Mouse (Mus musculus) limb, embryonic 12.5 days (tissue): ENCODE measurements around the gene Hpse2. TPM values are rescaled to one million over a fixed set of nuclear protein-coding genes. Genes with fewer than 3 reads are reported as not detected.
A peak's percentile ranks its signal among the peaks of the same experiment; 100 is the strongest.

ENCODE experiments used
- ATAC-seq: fragments of 200-750 bp; cut with Nextera tagmentation; 2 replicates; pipeline ENCODE4 v1.8.0; 2017; ENCODE audit warnings: low read depth, moderate TSS enrichment; ENCODE audit not compliant: insufficient number of reproducible peaks, insufficient read depth, low FRiP score, low TSS enrichment
- H3K27ac ChIP-seq: fragments of 300-500 bp; sonication (generic); 2 replicates; pipeline ENCODE4 v1.5.1; 2016; ENCODE audit warnings: mild to moderate bottlenecking, moderate library complexity
- H3K27me3 ChIP-seq: fragments of 300-500 bp; sonication (generic); 2 replicates; pipeline ENCODE4 v1.6.1; 2016; ENCODE audit warnings: mild to moderate bottlenecking, moderate library complexity
- H3K36me3 ChIP-seq: fragments of 300-500 bp; sonication (generic); 2 replicates; pipeline ENCODE4 v1.6.1; 2016; ENCODE audit warnings: mild to moderate bottlenecking, moderate library complexity
- H3K4me1 ChIP-seq: fragments of 300-500 bp; sonication (generic); replicated peaks from 2 replicates; pipeline ENCODE4 v1.6.1; 2016
- H3K4me2 ChIP-seq: fragments of 300-500 bp; sonication (generic); 2 replicates; pipeline ENCODE4 v1.6.1; 2016; ENCODE audit warnings: mild to moderate bottlenecking, moderate library complexity
- H3K4me3 ChIP-seq: fragments of 300-500 bp; sonication (generic); replicated peaks from 2 replicates; pipeline ENCODE4 v1.5.1; 2016; ENCODE audit warnings: mild to moderate bottlenecking
- H3K9ac ChIP-seq: fragments of 300-500 bp; sonication (generic); replicated peaks from 2 replicates; pipeline ENCODE4 v1.6.1; 2016; ENCODE audit warnings: mild to moderate bottlenecking, moderate library complexity
- H3K9me3 ChIP-seq: fragments of 300-500 bp; sonication (generic); 2 replicates; pipeline ENCODE4 v1.6.1; 2016; ENCODE audit warnings: mild to moderate bottlenecking, moderate library complexity
- WGBS: fragments of 180-500 bp; shearing (Covaris S2); methylation state at CpG from one replicate; pipeline ENCODE4 v1.1.7; 2016; 5-methylcytosine and 5-hydroxymethylcytosine counted together
- polyA plus RNA-seq: library from polyadenylated mRNA; unstranded; fragments of >200 nt; fragmentation: Nextera tagmentation; extraction: Ambion mirVana; gene quantifications from 2 replicates; pipeline ENCODE4 v1.2.1, GENCODE M21; 2016

Hpse2 gene
- polyA plus RNA-seq, 1 experiment from 2014 or later = 10.4 TPM

- no peaks in the 10 kb centered on the region for H3K27me3 ChIP-seq
- H3K9ac ChIP-seq = no peak overlapping the region
- 72% methylated on average over 4 of the region's 4 CpGs for WGBS
- no peak overlapping the region for H3K27ac ChIP-seq
- H3K36me3 ChIP-seq = no peaks in the 10 kb centered on the region
- peaks cover 19% of the 10 kb centered on the region; the same call in 1 of the 2 replicates for H3K4me1 ChIP-seq
- ATAC-seq = no peak
- no peak overlapping the region for H3K4me2 ChIP-seq
- H3K4me3 ChIP-seq = no peak overlapping the region
- H3K9me3 ChIP-seq = no peaks in the 10 kb centered on the region
Observed at GRCm38 (mm10) chr19:42745869-42746224, 642.3 kb downstream of the Hpse2 start.

- H3K27me3 ChIP-seq = no peaks in the 10 kb centered on the region
- ATAC-seq = no peak
- no peak overlapping the region for H3K4me2 ChIP-seq
- WGBS = 59% methylated on average over 9 of the region's 9 CpGs
- H3K9me3 ChIP-seq = no peaks in the 10 kb centered on the region
- peaks cover 19% of the 10 kb centered on the region; the same call in 1 of the 2 replicates for H3K4me1 ChIP-seq
- no peaks in the 10 kb centered on the region for H3K36me3 ChIP-seq
- no peak overlapping the region for H3K27ac ChIP-seq
- no peak overlapping the region for H3K4me3 ChIP-seq
- no peak overlapping the region for H3K9ac ChIP-seq
Observed at GRCm38 (mm10) chr19:42745084-42745868, 642.9 kb downstream of the Hpse2 start.

- Histone ChIP-seq H3K36me3 (no peaks in the 10 kb centered on the region), H3K4me1 (peaks cover 19% of the 10 kb centered on the region; the same call in 1 of the 2 replicates), H3K4me2 (no peak overlapping the region), H3K4me3 (no peak overlapping the region), H3K9me3 (no peaks in the 10 kb centered on the region), H3K27me3 (0 out of 2 replicates have a peak, but pooled peaks cover 3% of the 10 kb centered on the region), H3K27ac (no peak overlapping the region), H3K9ac (no peak overlapping the region)
- WGBS = 23% methylated on average over 4 of the region's 4 CpGs
- ATAC-seq = peak; percentile 75; the same call in 1 of the 2 replicates
Observed at GRCm38 (mm10) chr19:42744162-42744586, 644.0 kb downstream of the Hpse2 start.

GRCm38 (mm10) chr19:42743261-42743660 is 644.9 kb downstream of the Hpse2 start:
- 80% methylated on average over 16 of the region's 16 CpGs for WGBS
- no peak overlapping the region for H3K9ac ChIP-seq
- H3K27ac ChIP-seq = no peak overlapping the region
- H3K27me3 ChIP-seq = 0 out of 2 replicates have a peak, but pooled peaks cover 3% of the 10 kb centered on the region
- H3K4me3 ChIP-seq = no peak overlapping the region
- H3K4me1 ChIP-seq = peaks cover 19% of the 10 kb centered on the region; the same call in 1 of the 2 replicates
- no peak for ATAC-seq
- H3K9me3 ChIP-seq = no peaks in the 10 kb centered on the region
- no peak overlapping the region for H3K4me2 ChIP-seq
- H3K36me3 ChIP-seq = no peaks in the 10 kb centered on the region

GRCm38 (mm10) chr19:42741884-42742283 is 646.3 kb downstream of the Hpse2 start:
- peaks cover 19% of the 10 kb centered on the region; the same call in 1 of the 2 replicates for H3K4me1 ChIP-seq
- no peak overlapping the region for H3K4me2 ChIP-seq
- WGBS = 63% methylated on average over 14 of the region's 14 CpGs
- no peak overlapping the region for H3K9ac ChIP-seq
- 0 out of 2 replicates have a peak, but pooled peaks cover 3% of the 10 kb centered on the region for H3K27me3 ChIP-seq
- no peak for ATAC-seq
- H3K4me3 ChIP-seq = no peak overlapping the region
- no peak overlapping the region for H3K27ac ChIP-seq
- no peaks in the 10 kb centered on the region for H3K36me3 ChIP-seq
- no peaks in the 10 kb centered on the region for H3K9me3 ChIP-seq

- no peak overlapping the region for H3K4me3 ChIP-seq
- ATAC-seq = no peak
- H3K4me1 ChIP-seq = peaks cover 14% of the 10 kb centered on the region; the same call in 1 of the 2 replicates
- no peaks in the 10 kb centered on the region for H3K9me3 ChIP-seq
- no peak overlapping the region for H3K9ac ChIP-seq
- no peak overlapping the region for H3K4me2 ChIP-seq
- H3K27me3 ChIP-seq = 0 out of 2 replicates have a peak, but pooled peaks cover 3% of the 10 kb centered on the region
- H3K36me3 ChIP-seq = no peaks in the 10 kb centered on the region
- 61% methylated on average over 8 of the region's 8 CpGs for WGBS
- no peak overlapping the region for H3K27ac ChIP-seq
Observed at GRCm38 (mm10) chr19:42740163-42740899, 647.8 kb downstream of the Hpse2 start.

- 67% methylated on average over 6 of the region's 6 CpGs for WGBS
Observed at GRCm38 (mm10) chr19:42739734-42740133, 648.4 kb downstream of the Hpse2 start.

GRCm38 (mm10) chr19:42737753-42738152 is 650.4 kb downstream of the Hpse2 start:
- Histone ChIP-seq H3K4me1 (peaks cover 9% of the 10 kb centered on the region; the same call in 1 of the 2 replicates), H3K4me3 (no peak overlapping the region), H3K27me3 (0 out of 2 replicates have a peak, but pooled peaks cover 3% of the 10 kb centered on the region), H3K4me2 (no peak overlapping the region), H3K9ac (no peak overlapping the region), H3K36me3 (no peaks in the 10 kb centered on the region), H3K27ac (no peak overlapping the region), H3K9me3 (no peaks in the 10 kb centered on the region)
- ATAC-seq = no peak
- WGBS = 63% methylated on average over 9 of the region's 9 CpGs

More at GRCm38 (mm10) chr19:42739734-42740133, 648.4 kb downstream of the Hpse2 start:
- Histone ChIP-seq H3K9me3 (no peaks in the 10 kb centered on the region), H3K4me3 (no peak overlapping the region), H3K27me3 (0 out of 2 replicates have a peak, but pooled peaks cover 3% of the 10 kb centered on the region), H3K36me3 (no peaks in the 10 kb centered on the region), H3K9ac (no peak overlapping the region), H3K27ac (no peak overlapping the region), H3K4me1 (peaks cover 11% of the 10 kb centered on the region; the same call in 1 of the 2 replicates), H3K4me2 (no peak overlapping the region)
- no peak for ATAC-seq

Other genes starting within 250 kb of the Hpse2 start
- gene Cnnm1, start 52.1 kb upstream of the Hpse2 start, polyA plus RNA-seq = 0.36 and 0.43 TPM in 2 replicates
- 41.6 and 42.5 TPM in 2 replicates for gene Got1, start 136.2 kb upstream of the Hpse2 start, polyA plus RNA-seq
- gene Nkx2-3, start 224.0 kb upstream of the Hpse2 start, polyA plus RNA-seq = not detected in 2 replicates